In genomic region chr10:93267509-93267908, GRCm38 (mm10) we compare ENCODE assay signal across 17 mouse cellular contexts.
"Had no signal": no experiment of that assay in that cellular context is flagged by ENCODE, and none has a peak within 500 bp of the region (broad histone marks: within the 10 kb centered on the region; RNA-seq: fewer than 3 reads in every experiment).

No protein-coding gene starts in this region.

- H3K27ac ChIP-seq: kidney, postnatal 0 days; liver, embryonic 13.5 days; midbrain, embryonic 12.5 days; midbrain, embryonic 15.5 days; neural tube, embryonic 12.5 days; neural tube, embryonic 15.5 days; stomach, postnatal 0 days had no signal

- H3K4me3 ChIP-seq: liver, embryonic 13.5 days; midbrain, embryonic 12.5 days; midbrain, embryonic 15.5 days; neural tube, embryonic 12.5 days; neural tube, embryonic 15.5 days had no signal

- H3K9ac ChIP-seq: liver, embryonic 13.5 days; midbrain, embryonic 12.5 days; midbrain, embryonic 15.5 days; neural tube, embryonic 12.5 days; neural tube, embryonic 15.5 days had no signal

- DNase-seq: kidney, postnatal 25 days; liver, embryonic 13.5 days; lung, adult 2 months; lung, postnatal 14 days; lung, postnatal 4 days; right cerebral cortex, adult 18-20 months; right cerebral cortex, postnatal 14 days; right cerebral cortex, postnatal 4 days; thymus, adult 2 months; thymus, postnatal 14 days; thymus, postnatal 4 days had no signal

- H3K27me3 ChIP-seq: liver, embryonic 13.5 days; midbrain, embryonic 12.5 days; midbrain, embryonic 15.5 days; neural tube, embryonic 12.5 days; neural tube, embryonic 15.5 days had no signal

- H3K36me3 ChIP-seq: midbrain, embryonic 12.5 days; midbrain, embryonic 15.5 days; neural tube, embryonic 15.5 days had no signal
